Mouse (Mus musculus) liver, postnatal 0 days (tissue): ENCODE measurements around the gene Agtpbp1. TPM values are rescaled to one million over a fixed set of nuclear protein-coding genes. Genes with fewer than 3 reads are reported as not detected.
A peak's percentile ranks its signal among the peaks of the same experiment; 100 is the strongest.

ENCODE experiments used
- ATAC-seq: fragments of 200-750 bp; cut with Nextera tagmentation; 2 replicates; pipeline ENCODE4 v1.8.0; 2017; ENCODE audit warnings: mild to moderate bottlenecking, moderate library complexity
- DNase-seq: peaks from one replicate; pipeline ENCODE4 v3.0.0-alpha.2; 2016
- H3K27ac ChIP-seq: fragments of 300-500 bp; sonication (generic); 2 replicates; pipeline ENCODE4 v1.5.1; 2014; ENCODE audit warnings: antibody characterized with exemption, moderate library complexity, mild to moderate bottlenecking, low read depth
- H3K27me3 ChIP-seq: fragments of 300-500 bp; sonication (generic); 2 replicates; pipeline ENCODE4 v1.6.1; 2014; ENCODE audit warnings: low read length, control low read depth, mixed read lengths; ENCODE audit not compliant: insufficient read depth
- H3K36me3 ChIP-seq: fragments of 300-500 bp; sonication (generic); replicated peaks from 2 replicates; pipeline ENCODE4 v1.6.1; 2014; ENCODE audit warnings: mild to moderate bottlenecking, control low read depth, low read length, moderate library complexity, mixed read lengths; ENCODE audit not compliant: insufficient read depth
- H3K4me1 ChIP-seq: fragments of 300-500 bp; sonication (generic); 2 replicates; pipeline ENCODE4 v1.6.1; 2014; ENCODE audit warnings: antibody characterized with exemption, mild to moderate bottlenecking, control low read depth; ENCODE audit not compliant: insufficient read depth
- H3K4me2 ChIP-seq: fragments of 300-500 bp; sonication (generic); 2 replicates; pipeline ENCODE4 v1.6.1; 2014; ENCODE audit warnings: low read depth, mild to moderate bottlenecking, low read length, moderate library complexity, mixed read lengths
- H3K4me3 ChIP-seq: fragments of 300-500 bp; sonication (generic); 2 replicates; pipeline ENCODE4 v1.5.1; 2014; ENCODE audit warnings: low read depth, low read length
- H3K9ac ChIP-seq: fragments of 300-500 bp; sonication (generic); replicated peaks from 2 replicates; pipeline ENCODE4 v1.6.1; 2014; ENCODE audit warnings: mild to moderate bottlenecking, moderate library complexity
- H3K9me3 ChIP-seq: fragments of 300-500 bp; sonication (generic); 2 replicates; pipeline ENCODE4 v1.6.1; 2016; ENCODE audit warnings: mild to moderate bottlenecking, control low read depth, low read length, mixed read lengths
- CTCF ChIP-seq: sonication (generic); IDR thresholded peaks from 2 replicates; pipeline ENCODE4 v1.5.1; 2016; ENCODE audit warnings: antibody characterized with exemption, low read depth
- EP300 ChIP-seq: IDR thresholded peaks from 2 replicates; pipeline ENCODE4 v1.6.1; 2016; ENCODE audit warnings: antibody characterized with exemption, low read depth, mild to moderate bottlenecking
- WGBS: fragments of 180-500 bp; shearing (Covaris S2); extraction: QIAGEN DNeasy Blood & Tissue Kit; methylation state at CpG from one replicate; pipeline ENCODE4 v1.1.7; 2014; ENCODE audit not compliant: insufficient replicate concordance; 5-methylcytosine and 5-hydroxymethylcytosine counted together
- polyA plus RNA-seq: library from polyadenylated mRNA; unstranded; fragments of >200 nt; fragmentation: Nextera tagmentation; extraction: Ambion mirVana; gene quantifications from 2 replicates; pipeline ENCODE4 v1.2.1, GENCODE M21; 2015

The Agtpbp1 gene
- polyA plus RNA-seq, 1 experiment from 2014 or later = 6.4 TPM

- Histone ChIP-seq H3K27ac (no peak overlapping the region), H3K9me3 (no peaks in the 10 kb centered on the region), H3K4me2 (no peak overlapping the region), H3K36me3 (peaks cover 25% of the 10 kb centered on the region), H3K4me1 (peaks cover 20% of the 10 kb centered on the region), H3K27me3 (no peaks in the 10 kb centered on the region), H3K4me3 (no peak overlapping the region), H3K9ac (no peak overlapping the region)
- 88% methylated on average over 4 of the region's 4 CpGs for WGBS
- no peak for DNase-seq
- no peak for ATAC-seq
- TF ChIP-seq CTCF = no peak
- no peak for TF ChIP-seq EP300
These were observed 4.6 kb upstream of the Agtpbp1 start for GRCm38 (mm10) chr13:59589672-59590071.

GRCm38 (mm10) chr13:59587201-59587600 lies 2.2 kb upstream of the Agtpbp1 start:
- peak overlapping the region; percentile 39 for H3K9ac ChIP-seq
- 82% methylated on average over 2 of the region's 2 CpGs for WGBS
- no peak overlapping the region for H3K4me2 ChIP-seq

GRCm38 (mm10) chr13:59585648-59586005 lies 600 bp upstream of the Agtpbp1 start:
- H3K36me3 ChIP-seq = peaks cover 17% of the 10 kb centered on the region
- ATAC-seq (no peak), DNase-seq (no peak)
- H3K9ac ChIP-seq = peak overlapping the region; percentile 92
- H3K4me3 ChIP-seq = peak overlapping the region; percentile 94
- H3K4me1 ChIP-seq = peaks cover 26% of the 10 kb centered on the region
- TF ChIP-seq EP300 (no peak), CTCF (no peak)
- peak overlapping the region; percentile 82 for H3K27ac ChIP-seq
- H3K9me3 ChIP-seq = no peaks in the 10 kb centered on the region
- H3K27me3 ChIP-seq = no peaks in the 10 kb centered on the region
- under 1% methylated on average over 28 of the region's 28 CpGs for WGBS
- H3K4me2 ChIP-seq = peak overlapping the region; percentile 99

More at GRCm38 (mm10) chr13:59587201-59587600, 2.2 kb upstream of the Agtpbp1 start:
- TF ChIP-seq CTCF (no peak), EP300 (no peak)
- no peak for DNase-seq
- no peak overlapping the region for H3K4me3 ChIP-seq
- H3K9me3 ChIP-seq = no peaks in the 10 kb centered on the region
- no peak overlapping the region for H3K27ac ChIP-seq
- H3K4me1 ChIP-seq = peaks cover 26% of the 10 kb centered on the region
- no peak for ATAC-seq
- peaks cover 20% of the 10 kb centered on the region for H3K36me3 ChIP-seq
- H3K27me3 ChIP-seq = no peaks in the 10 kb centered on the region

- DNase-seq (peak; percentile 60), ATAC-seq (peak; percentile 16)
- Histone ChIP-seq H3K27ac (peak overlapping the region; percentile 82), H3K9me3 (no peaks in the 10 kb centered on the region), H3K4me1 (peaks cover 26% of the 10 kb centered on the region), H3K9ac (peak overlapping the region; percentile 77), H3K36me3 (peaks cover 11% of the 10 kb centered on the region), H3K27me3 (no peaks in the 10 kb centered on the region), H3K4me3 (peak overlapping the region; percentile 94), H3K4me2 (peak overlapping the region; percentile 99)
- 3% methylated on average over 9 of the region's 9 CpGs for WGBS
- peak; percentile 44 for TF ChIP-seq CTCF
- TF ChIP-seq EP300 = no peak
These were observed 546 bp downstream of the Agtpbp1 start for GRCm38 (mm10) chr13:59584481-59584880.

GRCm38 (mm10) chr13:59580954-59581353 lies 4.1 kb downstream of the Agtpbp1 start:
- Histone ChIP-seq H3K4me2 (no peak overlapping the region), H3K9ac (no peak overlapping the region), H3K27me3 (no peaks in the 10 kb centered on the region), H3K4me1 (peaks cover 12% of the 10 kb centered on the region), H3K9me3 (no peaks in the 10 kb centered on the region), H3K36me3 (no peaks in the 10 kb centered on the region), H3K4me3 (no peak overlapping the region), H3K27ac (no peak overlapping the region)
- WGBS = 91% methylated on average over 4 of the region's 4 CpGs
- ATAC-seq (no peak), DNase-seq (no peak)
- TF ChIP-seq CTCF = peak; percentile 50
- no peak for TF ChIP-seq EP300

- DNase-seq (no peak), ATAC-seq (no peak)
- Histone ChIP-seq H3K36me3 (no peaks in the 10 kb centered on the region), H3K4me2 (no peak overlapping the region), H3K9ac (no peak overlapping the region), H3K4me3 (no peak overlapping the region), H3K4me1 (no peaks in the 10 kb centered on the region), H3K27me3 (0 out of 2 replicates have a peak, but pooled peaks cover 2% of the 10 kb centered on the region), H3K27ac (no peak overlapping the region), H3K9me3 (no peaks in the 10 kb centered on the region)
- 86% methylated on average over 2 of the region's 2 CpGs for WGBS
- no peak for TF ChIP-seq CTCF
- no peak for TF ChIP-seq EP300
These were observed 12.5 kb downstream of the Agtpbp1 start for GRCm38 (mm10) chr13:59572549-59572948.

GRCm38 (mm10) chr13:59571107-59571506 lies 13.9 kb downstream of the Agtpbp1 start:
- ATAC-seq = no peak
- no peak overlapping the region for H3K4me2 ChIP-seq
- H3K27ac ChIP-seq = no peak overlapping the region
- H3K9me3 ChIP-seq = no peaks in the 10 kb centered on the region
- H3K27me3 ChIP-seq = 0 out of 2 replicates have a peak, but pooled peaks cover 2% of the 10 kb centered on the region
- H3K9ac ChIP-seq = no peak overlapping the region
- no peak for DNase-seq
- WGBS = 80% methylated on average over 6 of the region's 6 CpGs
- no peaks in the 10 kb centered on the region for H3K4me1 ChIP-seq
- TF ChIP-seq CTCF (no peak), EP300 (no peak)
- no peak overlapping the region for H3K4me3 ChIP-seq
- no peaks in the 10 kb centered on the region for H3K36me3 ChIP-seq
